In the genomic region with DNA sequence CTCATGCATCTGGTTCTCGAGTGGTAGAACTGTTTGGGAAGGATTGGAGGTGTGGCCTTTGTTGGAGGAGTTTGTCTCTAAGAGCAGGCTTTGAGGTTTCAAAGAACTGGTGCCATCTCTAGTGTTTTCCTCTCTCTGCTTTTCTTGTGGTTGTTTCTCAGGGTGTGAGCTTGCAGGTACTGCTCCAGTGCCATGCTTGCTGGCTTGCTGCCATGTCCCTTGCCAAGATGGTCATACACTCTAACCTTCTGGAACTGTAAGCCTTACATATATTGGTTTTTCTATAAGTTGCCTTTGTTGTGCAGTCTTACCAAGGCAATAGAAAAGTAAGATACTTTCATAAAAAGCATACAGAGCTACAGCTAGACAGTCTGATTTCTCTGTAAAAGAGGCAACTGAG, we compare ENCODE assay signal across 23 mouse cellular contexts.
"Had no signal": no experiment of that assay in that cellular context is flagged by ENCODE, and none has a peak within 500 bp of the region (broad histone marks: within the 10 kb centered on the region; RNA-seq: fewer than 3 reads in every experiment).

No protein-coding gene starts in this region.

- H3K27ac ChIP-seq: gastrocnemius, adult 2 months; heart, embryonic 10.5 days; hindbrain, embryonic 10.5 days; hindbrain, embryonic 12.5 days; hindbrain, embryonic 14.5 days; layer of hippocampus, adult 2 months; left cerebral cortex, adult 2 months; limb, embryonic 13.5 days; limb, embryonic 15.5 days; liver, embryonic 12.5 days; liver, embryonic 14.5 days had no signal

- H3K4me1 ChIP-seq: limb, embryonic 13.5 days; limb, embryonic 15.5 days; liver, embryonic 12.5 days had no signal

- H3K9ac ChIP-seq: heart, embryonic 12.5 days; hindbrain, embryonic 12.5 days; hindbrain, embryonic 14.5 days; limb, embryonic 13.5 days; limb, embryonic 15.5 days; liver, embryonic 12.5 days; liver, embryonic 14.5 days had no signal

- H3K9me3 ChIP-seq: heart, embryonic 10.5 days; heart, embryonic 12.5 days; hindbrain, embryonic 10.5 days; limb, embryonic 13.5 days; limb, embryonic 15.5 days; liver, embryonic 12.5 days had no signal

- DNase-seq: gastrocnemius, adult 2 months; gastrocnemius, postnatal 10 days; gastrocnemius, postnatal 25 days; heart, adult 18-20 months; heart, postnatal 4 days; kidney, adult 18-20 months; kidney, adult 8-10 months; kidney, postnatal 14 days; kidney, postnatal 4 days; lung, adult 18-20 months had no signal

- H3K36me3 ChIP-seq: heart, embryonic 10.5 days; heart, embryonic 12.5 days; hindbrain, embryonic 10.5 days; hindbrain, embryonic 12.5 days; limb, embryonic 13.5 days; limb, embryonic 15.5 days; liver, embryonic 12.5 days had no signal

- ATAC-seq: inflammation-experienced regulatory T-cells, adult 6 months; intestine, embryonic 16.5 days; liver, embryonic 12.5 days had no signal

- H3K4me3 ChIP-seq: gastrocnemius, adult 2 months; heart, embryonic 10.5 days; heart, embryonic 12.5 days; hindbrain, embryonic 10.5 days; hindbrain, embryonic 12.5 days; layer of hippocampus, adult 2 months; left cerebral cortex, adult 2 months; limb, embryonic 13.5 days; limb, embryonic 15.5 days; liver, embryonic 12.5 days had no signal

- H3K27me3 ChIP-seq: limb, embryonic 13.5 days; limb, embryonic 15.5 days; liver, embryonic 12.5 days had no signal

- H3K4me2 ChIP-seq: heart, embryonic 12.5 days; hindbrain, embryonic 12.5 days; hindbrain, embryonic 14.5 days; limb, embryonic 13.5 days; limb, embryonic 15.5 days; liver, embryonic 12.5 days had no signal
